Mouse (Mus musculus): Measurements from ENCODE around the gene Zdhhc22.

DNA sequence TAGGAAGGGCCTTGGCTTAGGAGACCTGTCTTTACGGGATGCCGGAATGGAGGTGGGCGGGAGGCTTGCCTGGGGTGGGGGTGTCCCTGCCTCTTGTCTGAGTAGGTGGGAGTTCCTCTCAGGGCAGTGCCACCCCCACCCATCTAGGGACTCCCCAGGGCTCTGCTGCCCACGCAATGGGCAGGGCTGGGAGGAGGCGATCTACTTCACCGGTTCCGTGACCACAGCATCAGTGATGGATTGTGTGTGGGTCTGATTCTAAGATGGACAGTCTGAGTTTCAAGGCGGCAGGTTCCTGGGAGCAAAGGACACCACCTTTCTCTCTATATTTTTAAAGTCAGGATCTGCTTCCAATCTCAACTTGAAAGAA lies 36.6 kb upstream of the Zdhhc22 start:
- TF ChIP-seq POLR2AphosphoS2 (IDR thresholded peaks at IDR 0.05; ENCODE audit: insufficient read length, low read depth) (no peak), USF1 (IDR thresholded peaks at IDR 0.05; ENCODE audit: low read depth) (no peak), POLR2A (IDR thresholded peaks at IDR 0.05; ENCODE audit: insufficient read length, low read depth) (no peak), MAX (IDR thresholded peaks at IDR 0.05; ENCODE audit: low read depth) (no peak), E2F4 (IDR thresholded peaks at IDR 0.05; ENCODE audit: insufficient read depth) (no peak), CEBPB (IDR thresholded peaks at IDR 0.05; ENCODE audit: insufficient read depth, poor library complexity, severe bottlenecking) (no peak)
